Mouse (Mus musculus) hindbrain, postnatal 0 days (tissue): ENCODE data around the gene Tfrc. TPM values are rescaled to one million over a fixed set of nuclear protein-coding genes. Genes with fewer than 3 reads are reported as not detected.

Experiments used
- ATAC-seq: fragments of 200-750 bp; cut with Nextera tagmentation; 2 replicates; pipeline ENCODE4 v1.8.0; 2017; ENCODE audit warnings: mild to moderate bottlenecking, moderate TSS enrichment, moderate library complexity
- DNase-seq: peaks from one replicate; pipeline ENCODE4 v3.0.0-alpha.2; 2015; ENCODE audit warnings: low spot score
- H3K27ac ChIP-seq: fragments of 300-500 bp; sonication (generic); 2 replicates; pipeline ENCODE4 v1.5.1; 2014; ENCODE audit warnings: mild to moderate bottlenecking
- H3K27me3 ChIP-seq: fragments of 300-500 bp; sonication (generic); 2 replicates; pipeline ENCODE4 v1.6.1; 2014; ENCODE audit warnings: low read length, mixed read lengths; ENCODE audit not compliant: insufficient read depth
- H3K36me3 ChIP-seq: fragments of 300-500 bp; sonication (generic); 2 replicates; pipeline ENCODE4 v1.6.1; 2014; ENCODE audit warnings: low read length, mixed read lengths; ENCODE audit not compliant: insufficient read depth
- H3K4me1 ChIP-seq: fragments of 300-500 bp; sonication (generic); 2 replicates; pipeline ENCODE4 v1.6.1; 2014; ENCODE audit warnings: antibody characterized with exemption, low read length, mixed read lengths; ENCODE audit not compliant: insufficient read depth
- H3K4me2 ChIP-seq: fragments of 300-500 bp; sonication (generic); 2 replicates; pipeline ENCODE4 v1.6.1; 2014; ENCODE audit warnings: low read depth, mild to moderate bottlenecking, low read length, moderate library complexity, mixed read lengths
- H3K4me3 ChIP-seq: fragments of 300-500 bp; sonication (generic); 2 replicates; pipeline ENCODE4 v1.5.1; 2014; ENCODE audit warnings: low read length
- H3K9ac ChIP-seq: fragments of 300-500 bp; sonication (generic); replicated peaks from 2 replicates; pipeline ENCODE4 v1.6.1; 2014; ENCODE audit warnings: mild to moderate bottlenecking, low read length, moderate library complexity, mixed read lengths
- H3K9me3 ChIP-seq: fragments of 300-500 bp; sonication (generic); 2 replicates; pipeline ENCODE4 v1.6.1; 2016; ENCODE audit warnings: low read length, mixed read lengths
- CTCF ChIP-seq: IDR thresholded peaks from 2 replicates; pipeline ENCODE4 v1.5.1; 2016; ENCODE audit warnings: antibody characterized with exemption, control low read depth, low read depth
- WGBS: fragments of 180-500 bp; shearing (Covaris S2); extraction: QIAGEN DNeasy Blood & Tissue Kit; methylation state at CpG from one replicate; pipeline ENCODE4 v1.1.7; 2014; 5-methylcytosine and 5-hydroxymethylcytosine counted together
- polyA plus RNA-seq: library from polyadenylated mRNA; unstranded; fragments of >200 nt; fragmentation: Nextera tagmentation; extraction: Ambion mirVana; gene quantifications from 2 replicates; pipeline ENCODE4 v1.2.1, GENCODE M21; 2015
- total RNA-seq: library from RNA; depleted of rRNA; stranded (reverse); fragments of >200 nt; gene quantifications from 2 replicates; pipeline ENCODE4 v1.2.3, GENCODE M21; 2014

Tfrc gene
- total and polyA plus RNA-seq, 2 experiments from 2014 or later: 38.3 to 51.9 TPM

DNA sequence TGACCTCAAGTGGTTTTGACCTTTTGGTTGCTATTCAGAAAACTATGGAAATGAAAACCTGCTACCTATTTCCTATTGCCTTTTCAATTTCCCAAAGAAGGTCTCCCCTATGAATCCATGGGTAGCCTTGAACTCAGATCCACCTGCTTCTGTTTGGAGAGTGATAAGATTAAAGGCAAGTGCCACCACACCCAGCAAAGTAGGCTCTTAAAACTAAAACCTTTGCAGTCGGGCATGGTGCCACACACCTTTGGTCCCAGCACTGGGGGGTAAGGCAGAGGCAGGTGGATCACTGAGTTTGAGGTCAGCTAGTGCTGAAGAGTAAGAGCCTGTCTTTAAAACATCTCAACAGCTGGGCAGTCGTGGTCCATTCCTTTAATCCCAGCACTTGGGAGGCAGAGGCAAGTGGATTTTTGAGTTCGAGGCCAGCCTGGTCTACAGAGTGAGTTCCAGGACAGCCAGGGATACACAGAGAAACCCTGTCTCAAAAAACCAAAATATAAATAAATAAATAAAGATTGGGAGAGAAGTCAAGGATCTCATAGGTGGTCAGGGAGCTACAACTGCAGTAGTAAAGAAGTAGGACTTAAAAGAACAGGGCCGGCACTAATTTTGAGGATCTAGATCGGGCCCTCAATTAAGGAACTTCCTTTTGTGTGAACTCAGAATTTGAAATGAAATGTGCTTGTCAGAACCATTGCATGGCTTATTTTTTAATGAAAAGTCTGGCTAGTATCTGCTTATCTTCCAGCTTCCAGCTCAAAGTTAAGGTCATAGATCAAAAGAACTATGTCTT is 1.9 kb downstream of the Tfrc start:
- Histone ChIP-seq H3K36me3 (peaks cover 13% of the 10 kb centered on the region; the same call in 1 of the 2 replicates), H3K27me3 (no peaks in the 10 kb centered on the region), H3K4me1 (peaks cover 8% of the 10 kb centered on the region), H3K4me2 (peak overlapping the region; percentile 69), H3K9ac (peak overlapping the region; percentile 75; the same call in 1 of the 2 replicates), H3K9me3 (no peaks in the 10 kb centered on the region), H3K4me3 (peak overlapping the region; percentile 81), H3K27ac (no peak overlapping the region)
- no peak for DNase-seq
- TF ChIP-seq CTCF: no peak
- 79% methylated on average over 5 of the region's 5 CpGs for WGBS
- ATAC-seq: no peak

DNA sequence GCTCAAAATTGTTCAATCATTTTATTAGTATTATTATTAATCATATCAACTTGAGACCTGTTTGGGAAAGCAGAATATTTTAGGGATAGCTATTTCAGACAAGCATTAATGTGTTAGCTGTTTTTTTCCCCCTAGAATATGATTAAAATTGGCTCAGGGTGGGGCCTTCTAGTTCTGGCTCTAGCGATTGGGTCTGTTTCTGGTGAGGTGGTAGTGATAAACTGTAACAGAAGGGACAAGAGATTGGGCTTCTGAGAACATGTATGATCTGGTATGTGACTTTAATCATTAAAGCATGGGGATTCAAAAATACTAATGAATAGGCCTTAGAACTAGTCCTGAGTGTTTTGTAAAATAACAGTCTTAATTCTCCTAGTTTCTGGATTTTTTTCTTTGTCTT is 3.3 kb downstream of the Tfrc start:
- Histone ChIP-seq H3K4me2 (no peak overlapping the region), H3K27ac (no peak overlapping the region), H3K4me1 (peaks cover 8% of the 10 kb centered on the region), H3K9ac (no peak overlapping the region), H3K27me3 (no peaks in the 10 kb centered on the region), H3K4me3 (no peak overlapping the region), H3K9me3 (no peaks in the 10 kb centered on the region), H3K36me3 (peaks cover 14% of the 10 kb centered on the region; the same call in 1 of the 2 replicates)
- no peak for TF ChIP-seq CTCF
- ATAC-seq (no peak), DNase-seq (no peak)
- 89% methylated on average over 1 of the region's 1 CpGs for WGBS

DNA sequence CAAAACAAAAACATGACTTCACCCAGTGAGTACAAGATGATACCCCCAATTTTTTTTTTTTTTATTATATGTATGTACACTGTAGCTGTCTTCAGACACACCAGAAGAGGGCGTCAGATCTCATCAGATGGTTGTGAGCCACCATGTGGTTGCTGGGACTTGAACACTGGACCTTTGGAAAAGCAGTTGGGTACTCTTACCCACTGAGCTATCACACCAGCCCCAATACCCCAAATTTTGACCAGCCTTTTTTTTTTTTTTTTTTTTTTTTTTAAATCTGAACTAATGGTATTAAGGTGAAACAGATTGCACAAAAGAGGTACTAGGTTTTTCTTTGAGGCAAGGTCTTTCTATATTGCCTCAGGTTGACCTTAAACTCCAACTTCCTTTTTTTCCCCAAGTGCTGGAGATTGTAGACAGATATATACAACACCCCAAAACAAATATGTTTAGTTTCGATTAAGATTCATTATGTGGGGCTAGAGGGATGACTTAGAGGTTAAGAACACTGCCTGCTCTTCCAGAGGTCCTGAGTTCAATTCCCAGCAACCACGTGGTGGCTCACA is 4.6 kb downstream of the Tfrc start:
- H3K4me3 ChIP-seq: no peak overlapping the region
- no peak overlapping the region for H3K9ac ChIP-seq
- peaks cover 19% of the 10 kb centered on the region; the same call in 1 of the 2 replicates for H3K36me3 ChIP-seq
- no peak overlapping the region for H3K27ac ChIP-seq
- peaks cover 8% of the 10 kb centered on the region for H3K4me1 ChIP-seq
- ATAC-seq: no peak
- WGBS: 85% methylated on average over 3 of the region's 3 CpGs
- DNase-seq: no peak
- H3K27me3 ChIP-seq: no peaks in the 10 kb centered on the region
- H3K9me3 ChIP-seq: no peaks in the 10 kb centered on the region
- TF ChIP-seq CTCF: peak; percentile 15; the same call in 1 of the 2 replicates
- H3K4me2 ChIP-seq: no peak overlapping the region

DNA sequence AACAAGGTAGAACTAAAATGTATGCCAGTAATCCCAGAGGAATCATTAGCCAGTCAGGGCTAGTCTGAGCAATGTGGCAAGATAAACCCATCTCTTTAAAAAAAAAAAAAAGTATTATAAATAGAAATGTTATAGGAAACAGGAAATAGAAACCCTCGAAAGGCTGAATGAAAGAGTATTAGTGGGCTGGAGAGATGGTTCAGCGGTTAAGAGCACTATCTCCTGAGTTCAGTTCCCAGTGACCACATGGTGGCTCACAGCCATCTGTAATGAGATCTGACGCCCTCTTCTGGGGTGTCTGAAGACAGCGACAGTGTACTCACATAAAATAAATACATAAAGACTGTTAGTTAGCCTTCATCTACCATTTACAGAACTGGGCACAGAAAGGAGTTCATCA is 5.3 kb downstream of the Tfrc start:
- peaks cover 8% of the 10 kb centered on the region for H3K4me1 ChIP-seq
- H3K27ac ChIP-seq: no peak overlapping the region
- no peak overlapping the region for H3K4me3 ChIP-seq
- TF ChIP-seq CTCF: peak; percentile 36
- H3K27me3 ChIP-seq: no peaks in the 10 kb centered on the region
- no peak for DNase-seq
- no peak overlapping the region for H3K9ac ChIP-seq
- no peak for ATAC-seq
- no peak overlapping the region for H3K4me2 ChIP-seq
- 60% methylated on average over 4 of the region's 4 CpGs for WGBS
- H3K9me3 ChIP-seq: no peaks in the 10 kb centered on the region
- H3K36me3 ChIP-seq: peaks cover 19% of the 10 kb centered on the region; the same call in 1 of the 2 replicates

DNA sequence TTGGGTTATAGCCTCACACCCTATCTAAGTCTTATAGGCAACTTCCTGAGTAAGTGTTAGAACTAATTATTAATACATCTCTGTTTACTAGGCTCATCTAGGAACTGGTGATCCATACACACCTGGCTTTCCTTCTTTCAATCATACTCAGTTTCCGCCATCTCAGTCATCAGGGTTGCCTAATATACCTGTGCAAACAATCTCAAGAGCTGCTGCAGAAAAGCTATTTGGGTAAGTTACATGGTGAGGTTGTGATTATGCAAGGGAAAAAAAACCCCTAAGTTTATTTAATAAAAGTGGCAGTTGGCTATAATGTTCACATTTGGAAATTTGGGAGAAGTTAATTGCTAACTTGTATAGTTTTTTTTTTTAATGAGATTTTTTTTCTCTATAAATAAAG is 10.2 kb downstream of the Tfrc start:
- no peak for TF ChIP-seq CTCF
- 96% methylated on average over 1 of the region's 1 CpGs for WGBS
- no peak overlapping the region for H3K27ac ChIP-seq
- H3K9ac ChIP-seq: no peak overlapping the region
- H3K9me3 ChIP-seq: no peaks in the 10 kb centered on the region
- H3K36me3 ChIP-seq: peaks cover 45% of the 10 kb centered on the region
- H3K4me2 ChIP-seq: no peak overlapping the region
- ATAC-seq (no peak), DNase-seq (no peak)
- H3K4me1 ChIP-seq: no peaks in the 10 kb centered on the region
- no peak overlapping the region for H3K4me3 ChIP-seq
- no peaks in the 10 kb centered on the region for H3K27me3 ChIP-seq

- no peak overlapping the region for H3K27ac ChIP-seq
- no peaks in the 10 kb centered on the region for H3K4me1 ChIP-seq
- H3K4me3 ChIP-seq: no peak overlapping the region
- no peak for TF ChIP-seq CTCF
- DNase-seq (no peak), ATAC-seq (no peak)
- no peaks in the 10 kb centered on the region for H3K27me3 ChIP-seq
- no peaks in the 10 kb centered on the region for H3K9me3 ChIP-seq
- peaks cover 47% of the 10 kb centered on the region for H3K36me3 ChIP-seq
- no peak overlapping the region for H3K4me2 ChIP-seq
- no peak overlapping the region for H3K9ac ChIP-seq
- 95% methylated on average over 8 of the region's 8 CpGs for WGBS
These were observed 19.4 kb downstream of the Tfrc start for GRCm38 (mm10) chr16:32628140-32628539.

DNA sequence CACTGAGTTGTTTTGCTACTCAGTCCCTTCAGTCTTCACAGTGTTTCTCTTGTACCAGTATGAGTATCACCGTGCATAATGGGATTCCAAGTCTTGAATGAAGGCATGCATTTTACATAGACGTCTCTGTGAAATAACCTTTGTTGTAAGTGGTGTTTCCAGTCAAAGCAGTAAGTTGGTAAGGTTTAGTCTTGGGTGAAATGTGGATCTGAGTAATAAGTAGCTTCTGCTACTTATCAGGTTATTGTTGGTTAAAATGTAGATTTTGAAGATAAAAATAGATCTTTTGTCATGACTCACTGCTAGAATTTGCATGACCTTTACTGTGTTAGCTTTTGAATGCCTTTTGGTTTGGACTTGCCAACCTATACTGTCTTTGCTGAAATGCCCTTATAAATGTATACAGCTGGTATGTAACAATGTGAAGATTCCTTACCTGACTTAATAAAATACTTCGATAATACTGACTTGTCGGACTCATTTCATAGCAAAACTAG is 23.7 kb downstream of the Tfrc start:
- Histone ChIP-seq H3K4me2 (no peak overlapping the region), H3K36me3 (peaks cover 29% of the 10 kb centered on the region), H3K27ac (no peak overlapping the region), H3K9me3 (no peaks in the 10 kb centered on the region), H3K4me1 (no peaks in the 10 kb centered on the region), H3K4me3 (no peak overlapping the region), H3K9ac (no peak overlapping the region), H3K27me3 (no peaks in the 10 kb centered on the region)
- 84% methylated on average over 4 of the region's 4 CpGs for WGBS
- DNase-seq (no peak), ATAC-seq (no peak)
- no peak for TF ChIP-seq CTCF
